Mouse (Mus musculus) G1E (cell line): ENCODE measurements around the gene Eci1.

ENCODE experiments used
- CTCF ChIP-seq: IDR thresholded peaks from 2 replicates; pipeline ENCODE4 v1.5.1; 2012; ENCODE audit warnings: low read depth, low read length, inconsistent platforms, mixed read lengths
- POLR2AphosphoS5 ChIP-seq: IDR thresholded peaks from 2 replicates; pipeline ENCODE4 v1.6.1; 2012; ENCODE audit warnings: low read depth, low read length, inconsistent platforms; ENCODE audit not compliant: insufficient replicate concordance

- TF ChIP-seq CTCF = no peak
- TF ChIP-seq POLR2AphosphoS5 = no peak
Observed at GRCm38 (mm10) chr17:24476022-24476776, 49.8 kb downstream of the Eci1 start.
